Mouse (Mus musculus) heart, postnatal 25 days (tissue): ENCODE results near the gene Grk6. TPM values are rescaled to one million over a fixed set of nuclear protein-coding genes. Genes with fewer than 3 reads are reported as not detected.
"Not testable (repeated sequence)": the region's sequence is repeated elsewhere in the genome, so short reads cannot be mapped to it uniquely, and the experiment has no call there.

ENCODE experiments used
- DNase-seq: peaks from one replicate; pipeline ENCODE4 v3.0.0; 2022; ENCODE audit warnings: low spot score
- intact Hi-C: fragments of 180-260 bp; cut with DNase I; formaldehyde crosslinking; loops from one replicate; pipeline ENCODE4 v1.15.1; 2025
- total RNA-seq, 2 experiments: library from RNA; stranded (reverse); gene quantifications; 2 replicates each; pipeline ENCODE4 v1.2.3; 2021

Grk6 gene
- total RNA-seq, 2 experiments from 2014 or later: 17.5 to 18.6 TPM

- intact Hi-C loops: loop anchor here (1.0 kb wide), 2 partner anchors 48 to 98 kb away; no protein-coding TSS in a partner anchor
- peak; percentile 64 for DNase-seq
Measured at GRCm38 (mm10) chr13:55420933-55421800, 23.7 kb upstream of the Grk6 start.

- intact Hi-C loops: no loop called here
- DNase-seq: no peak
Measured at GRCm38 (mm10) chr13:55426613-55427012, 18.3 kb upstream of the Grk6 start, which contains the start of gene F12. Gene F12 (minus strand): TSS chr13:55426793.

- peak; percentile 70 for DNase-seq
- intact Hi-C loops: no loop called here
Measured at GRCm38 (mm10) chr13:55429226-55429888, 15.5 kb upstream of the Grk6 start.

GRCm38 (mm10) chr13:55430566-55430965 lies 14.3 kb upstream of the Grk6 start:
- intact Hi-C loops: no loop called here

GRCm38 (mm10) chr13:55431889-55432685 lies 12.8 kb upstream of the Grk6 start:
- intact Hi-C loops: no loop called here
- DNase-seq: no peak

More at GRCm38 (mm10) chr13:55430566-55430965, 14.3 kb upstream of the Grk6 start:
- no peak for DNase-seq

- intact Hi-C loops, DNase-seq: not testable (repeated sequence)
Measured at GRCm38 (mm10) chr13:55437111-55437629, 7.7 kb upstream of the Grk6 start.

GRCm38 (mm10) chr13:55443799-55444285 lies 1.0 kb upstream of the Grk6 start:
- DNase-seq: no peak
- intact Hi-C loops: no loop called here

- no peak for DNase-seq
- intact Hi-C loops: no loop called here
Measured at GRCm38 (mm10) chr13:55444286-55444936, 461 bp upstream of the Grk6 start.

GRCm38 (mm10) chr13:55445361-55446091 lies 654 bp downstream of the Grk6 start:
- no peak for DNase-seq
- intact Hi-C loops: loop anchor here (2.0 kb wide), 1 partner anchor 25 kb away; no protein-coding TSS in a partner anchor

- no peak for DNase-seq
- intact Hi-C loops: loop anchor here (2.0 kb wide), 1 partner anchor 24 kb away; no protein-coding TSS in a partner anchor
Measured at GRCm38 (mm10) chr13:55446483-55447105, 1.7 kb downstream of the Grk6 start.

- DNase-seq: no peak
- intact Hi-C loops: loop anchor here (2.0 kb wide), 1 partner anchor 23 kb away; no protein-coding TSS in a partner anchor
Measured at GRCm38 (mm10) chr13:55447543-55447943, 2.7 kb downstream of the Grk6 start.

- intact Hi-C loops: no loop called here
- DNase-seq: no peak
Measured at GRCm38 (mm10) chr13:55448131-55448530, 3.3 kb downstream of the Grk6 start.

GRCm38 (mm10) chr13:55449205-55449604 lies 4.3 kb downstream of the Grk6 start:
- intact Hi-C loops: no loop called here
- no peak for DNase-seq

GRCm38 (mm10) chr13:55449679-55450441 lies 5.0 kb downstream of the Grk6 start:
- no peak for DNase-seq
- intact Hi-C loops: no loop called here

GRCm38 (mm10) chr13:55450511-55450980 lies 5.7 kb downstream of the Grk6 start:
- intact Hi-C loops: no loop called here
- peak; percentile 70 for DNase-seq

- DNase-seq: no peak
- intact Hi-C loops: no loop called here
Measured at GRCm38 (mm10) chr13:55451296-55451695, 6.4 kb downstream of the Grk6 start.
